ENCODE assay signal across 30 mouse cellular contexts in the genomic region with DNA sequence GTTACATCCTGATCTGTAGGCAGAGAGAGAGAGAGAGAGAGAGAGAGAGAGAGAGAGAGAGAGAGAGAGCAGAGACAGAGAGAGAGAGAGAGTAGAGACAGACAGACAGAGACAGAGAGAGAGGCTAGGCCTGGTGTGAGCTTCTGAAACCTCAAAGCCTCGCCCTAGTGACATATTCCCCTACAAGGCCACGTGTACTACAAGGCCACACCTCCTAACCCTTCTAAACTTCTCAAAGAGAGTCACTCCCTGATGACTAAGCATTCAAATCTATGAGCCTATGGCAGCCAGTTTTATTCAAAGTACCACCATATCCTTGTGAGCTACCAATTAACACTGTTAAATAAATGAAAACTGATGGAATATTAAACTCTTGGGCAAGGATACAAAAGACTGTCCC. TPM values are rescaled to one million over a fixed set of nuclear protein-coding genes. Genes with fewer than 3 reads are reported as not detected.
A peak's percentile ranks its signal among the peaks of the same experiment; 100 is the strongest.
DNase-seq lines count a peak whose midpoint lies in the region; ATAC-seq and TF ChIP-seq lines count a peak whose summit lies in the region.
"Had no signal": no experiment of that assay in that cellular context is flagged by ENCODE, and none has a peak within 500 bp of the region (broad histone marks: within the 10 kb centered on the region; RNA-seq: fewer than 3 reads in every experiment).

No protein-coding gene starts in this region.

- TF ChIP-seq POLR2A in MEL (IDR thresholded peaks at IDR 0.05; ENCODE audit: control insufficient read depth in 1 of 2, insufficient read depth in 1 of 2, low read depth in 1 of 2, low read length in 2 of 2, poor library complexity in 1 of 2) = no peak

- H3K36me3 ChIP-seq in MEL (ENCODE audit: control insufficient read depth in 1 of 2, insufficient read depth in 2 of 2, low read length in 2 of 2) = peaks cover 0 to 15% of the 10 kb centered on the region in 2 experiments; a peak in 2 of 4 replicates
- no peaks in the 10 kb centered on the region for H3K36me3 ChIP-seq in forebrain, embryonic 15.5 days
- H3K36me3 ChIP-seq: embryonic facial prominence, embryonic 13.5 days; heart, embryonic 13.5 days; hindbrain, embryonic 10.5 days; intestine, embryonic 15.5 days; neural tube, embryonic 13.5 days had no signal

- TF ChIP-seq CTCF in MEL (IDR thresholded peaks at IDR 0.05 in 2 of 3, conservative IDR thresholded peaks at IDR 0.05 in 1 of 3; ENCODE audit: control insufficient read depth in 1 of 3, insufficient read depth in 1 of 3, low read depth in 2 of 3, low read length in 3 of 3, poor library complexity in 1 of 3, severe bottlenecking in 1 of 3) = no peak

- H3K9me3 ChIP-seq in MEL (replicated peaks; ENCODE audit: insufficient read depth, low read length) = no peaks in the 10 kb centered on the region
- H3K9me3 ChIP-seq in forebrain, embryonic 15.5 days = no peaks in the 10 kb centered on the region
- H3K9me3 ChIP-seq: embryonic facial prominence, embryonic 13.5 days; heart, embryonic 13.5 days; hindbrain, embryonic 10.5 days; intestine, embryonic 15.5 days; neural tube, embryonic 13.5 days had no signal

- H3K4me3 ChIP-seq in MEL (ENCODE audit: control insufficient read depth in 1 of 2, insufficient read depth in 1 of 2, low read depth in 2 of 2, low read length in 2 of 2) = no peak overlapping the region
- H3K4me3 ChIP-seq in forebrain, embryonic 15.5 days = no peak overlapping the region
- H3K4me3 ChIP-seq: embryonic facial prominence, embryonic 13.5 days; erythroblast, embryonic 14.5 days; heart, embryonic 13.5 days; hindbrain, embryonic 10.5 days; intestine, embryonic 15.5 days; layer of hippocampus, adult 2 months; neural tube, embryonic 13.5 days had no signal

- H3K9ac ChIP-seq in MEL (ENCODE audit: control insufficient read depth, low read depth, low read length, poor library complexity, severe bottlenecking) = no peak overlapping the region
- no peak overlapping the region for H3K9ac ChIP-seq in forebrain, embryonic 15.5 days (replicated peaks)
- H3K9ac ChIP-seq: embryonic facial prominence, embryonic 13.5 days; forebrain, postnatal 0 days; heart, embryonic 13.5 days; intestine, embryonic 15.5 days; neural tube, embryonic 13.5 days had no signal

- no peak overlapping the region for H3K4me2 ChIP-seq in forebrain, embryonic 15.5 days (replicated peaks)
- H3K4me2 ChIP-seq: embryonic facial prominence, embryonic 13.5 days; heart, embryonic 13.5 days; intestine, embryonic 15.5 days; midbrain, embryonic 11.5 days; neural tube, embryonic 13.5 days had no signal

- intact Hi-C loops in heart, postnatal 10 days (cut with DNase I) = no loop called here

- 69% methylated on average over 2 of the region's 2 CpGs for WGBS in forebrain, embryonic 15.5 days

- H3K27ac ChIP-seq in MEL (ENCODE audit: control insufficient read depth, low read depth, low read length) = no peak overlapping the region
- no peak overlapping the region for H3K27ac ChIP-seq in forebrain, embryonic 15.5 days (replicated peaks)
- H3K27ac ChIP-seq: embryonic facial prominence, embryonic 13.5 days; heart, embryonic 13.5 days; hindbrain, embryonic 10.5 days; hindbrain, postnatal 0 days; intestine, embryonic 15.5 days; layer of hippocampus, adult 2 months; neural tube, embryonic 13.5 days had no signal

- ATAC-seq in erythroblast, adult 5-6 weeks (replicated peaks; ENCODE audit: low FRiP score, poor library complexity, severe bottlenecking) = 0 out of 2 replicates have a peak, but pooled peaks have one; percentile 31
- peak; percentile 56 for ATAC-seq in megakaryocyte-erythroid progenitor cell, adult 5-6 weeks (replicated peaks; ENCODE audit: low FRiP score, low TSS enrichment, poor library complexity, severe bottlenecking)
- ATAC-seq in forebrain, embryonic 15.5 days (replicated peaks) = no peak
- ATAC-seq: forebrain, postnatal 0 days; hindbrain, postnatal 0 days; Patski had no signal

- H3K79me2 ChIP-seq in MEL (ENCODE audit: control insufficient read depth, insufficient read depth, low read length, poor library complexity) = no peaks in the 10 kb centered on the region

- H3K27me3 ChIP-seq in MEL (ENCODE audit: control insufficient read depth in 1 of 2, insufficient read depth in 2 of 2, low read length in 2 of 2) = no peaks in the 10 kb centered on the region
- H3K27me3 ChIP-seq in forebrain, embryonic 15.5 days = no peaks in the 10 kb centered on the region
- H3K27me3 ChIP-seq: embryonic facial prominence, embryonic 13.5 days; intestine, embryonic 15.5 days; neural tube, embryonic 13.5 days; Patski had no signal

- no peak for TF ChIP-seq RAD21 in MEL (IDR thresholded peaks at IDR 0.05; ENCODE audit: low read depth, low read length)

- TF ChIP-seq EP300 in MEL (IDR thresholded peaks at IDR 0.05; ENCODE audit: low read depth in 1 of 2, low read length in 2 of 2) = no peak

- H3K4me1 ChIP-seq in MEL (ENCODE audit: control insufficient read depth in 1 of 2, insufficient read depth in 2 of 2, low read length in 2 of 2) = peaks cover 5 to 24% of the 10 kb centered on the region in 2 experiments
- H3K4me1 ChIP-seq in forebrain, embryonic 15.5 days = no peaks in the 10 kb centered on the region

- peak; percentile 30 for DNase-seq in 3T3-L1 (ENCODE audit: low read depth, low spot score)
- DNase-seq in MEL (ENCODE audit: low read depth, low spot score) = peak; percentile 74
- no peak for DNase-seq in heart, postnatal 10 days
- no peak for DNase-seq in layer of hippocampus, postnatal 14 days (ENCODE audit: low spot score in 2 of 2)
- DNase-seq: adrenal gland, postnatal 10 days; B cell, adult 2 months; cerebellum, postnatal 10 days; forebrain, postnatal 0 days; heart, postnatal 14 days; kidney, adult 2 months; kidney, postnatal 36 days; layer of hippocampus, postnatal 36 days; left cerebral cortex, postnatal 4 days; lung, adult 2 months; lung, postnatal 10 days; thymus, adult 2 months; thymus, postnatal 36 days had no signal

TF ChIP-seq in MEL, 35 proteins besides CTCF, POLR2A, EP300 and RAD21:
- no peak for TF ChIP-seq GATA1 (IDR thresholded peaks at IDR 0.05; ENCODE audit: low read depth, low read length)
- TF ChIP-seq MYC (IDR thresholded peaks at IDR 0.05; ENCODE audit: low read depth, low read length) = peak; percentile 46; the same call in 1 of the 2 replicates
- no peak for TF ChIP-seq MAFK (IDR thresholded peaks at IDR 0.05; ENCODE audit: borderline replicate concordance, low read depth, low read length)
- peak; percentile 66; the same call in 1 of the 2 replicates for TF ChIP-seq USF1 (IDR thresholded peaks at IDR 0.05; ENCODE audit: low read depth, low read length)
- no peak for TF ChIP-seq BHLHE40 (IDR thresholded peaks at IDR 0.05; ENCODE audit: borderline replicate concordance, low read depth, low read length)
- TF ChIP-seq MAZ (IDR thresholded peaks at IDR 0.05; ENCODE audit: low read depth, low read length) = no peak
- TF ChIP-seq SMC3 (IDR thresholded peaks at IDR 0.05; ENCODE audit: low read depth, low read length) = no peak
- TF ChIP-seq MAX (IDR thresholded peaks at IDR 0.05; ENCODE audit: low read length) = peak; percentile 76

RNA-seq across cellular contexts. Expression of gene Notch2, which starts 45.7 kb away (rescaled TPM):
- total RNA-seq in MEL (2012; rRNA removed) = 16.6 and 22.7 TPM in 2 replicates
- polyA plus RNA-seq in MEL (2012; ENCODE audit: insufficient read depth in 1 of 2, insufficient read length in 2 of 2, low read depth in 1 of 2, low replicate concordance in 2 of 2, missing spikeins in 1 of 2) = 10 to 100 TPM; 16.2 to 36.6 TPM
- total RNA-seq in erythroblast, adult 5-6 weeks (2015; ENCODE audit: low replicate concordance) = 11.1 and 14.4 TPM in 2 replicates
- 11.2 and 11.5 TPM in 2 replicates for total RNA-seq in erythroblast, adult 5-6 weeks (2017; ENCODE audit: low replicate concordance)
- total RNA-seq in megakaryocyte-erythroid progenitor cell, adult 5-6 weeks (2014; fragmentation: Nextera tagmentation) = 36.0 and 55.9 TPM in 2 replicates
- 33.4 TPM in 2 replicates for total RNA-seq in megakaryocyte-erythroid progenitor cell, adult 5-6 weeks (2017)
- total RNA-seq in heart, postnatal 10 days (2021) = 10 to 100 TPM; 28.2 to 31.0 TPM
- 17.8 and 18.9 TPM in 2 replicates for polyA plus RNA-seq in forebrain, embryonic 15.5 days (2015; fragmentation: Nextera tagmentation; extraction: Ambion mirVana)
- total RNA-seq in layer of hippocampus, postnatal 14 days (2021) = 10 to 100 TPM; 27.4 to 31.3 TPM

Comparison
In these comparisons a context has a peak if more than half of its experiments do, and no peak if none do; other contexts are left out.
1. DNase-seq: peak in 3T3-L1 (single experiment) and MEL (single experiment); none in heart, postnatal 10 days (0 of 2) and layer of hippocampus, postnatal 14 days (0 of 2).